Mouse (Mus musculus) testis, adult 2 months (tissue): ENCODE results near the gene Unc119.

Source experiments
- CTCF ChIP-seq: fragments of 200-500 bp; IDR thresholded peaks from 2 replicates; pipeline ENCODE4 v1.5.1; 2012; ENCODE audit warnings: low read depth, mild to moderate bottlenecking, inconsistent platforms, low read length, moderate library complexity; ENCODE audit not compliant: control insufficient read depth, insufficient read depth, insufficient replicate concordance
- POLR2A ChIP-seq: fragments of 200-500 bp; IDR thresholded peaks from 2 replicates; pipeline ENCODE4 v1.6.1; 2012; ENCODE audit warnings: low read depth, mild to moderate bottlenecking, inconsistent platforms, low read length, moderate library complexity; ENCODE audit not compliant: control insufficient read depth

DNA sequence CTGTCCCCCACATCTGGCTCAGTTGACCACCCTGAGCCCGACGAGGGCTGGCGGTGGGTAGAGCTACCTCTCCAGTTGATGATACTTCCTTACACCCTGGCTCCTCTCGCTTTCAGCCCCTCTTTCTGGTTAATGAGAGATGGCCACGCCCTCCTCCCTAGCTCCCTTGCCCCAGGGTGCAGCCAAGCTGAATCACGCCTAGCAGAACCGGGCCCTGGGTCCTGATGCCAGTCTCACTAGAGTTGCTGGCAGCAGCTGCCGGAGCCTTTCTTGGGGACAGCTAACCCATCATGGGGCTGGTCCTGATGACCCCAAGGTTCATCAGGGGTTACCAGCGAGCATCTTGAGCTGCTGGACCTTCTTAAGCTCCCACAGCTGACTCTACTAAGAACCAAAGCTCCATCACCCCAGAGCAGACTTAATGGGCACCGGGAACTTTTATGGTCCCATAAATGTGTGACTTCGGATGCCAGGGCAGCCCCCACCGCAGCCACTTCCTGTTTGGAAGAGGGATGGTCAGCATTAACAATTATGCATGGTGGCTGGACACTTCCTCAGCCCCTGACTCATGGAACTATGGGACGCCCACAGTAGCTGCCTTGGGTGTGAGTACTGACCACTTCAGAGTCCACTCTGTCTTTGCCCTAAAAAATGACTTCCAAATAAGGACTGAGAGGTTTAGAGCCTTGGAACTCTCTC is 20.2 kb downstream of the Unc119 start:
- TF ChIP-seq CTCF (no peak), POLR2A (no peak)
